Mouse (Mus musculus) cerebellum, adult 11-12 months (tissue): ENCODE measurements around the gene Phospho2.
A peak's percentile ranks its signal among the peaks of the same experiment; 100 is the strongest.
"Not testable (repeated sequence)": the region's sequence is repeated elsewhere in the genome, so short reads cannot be mapped to it uniquely, and the experiment has no call there.

ENCODE experiments used
- DNase-seq: peaks from one replicate; pipeline ENCODE4 v3.0.0; 2022

Phospho2 gene

DNA sequence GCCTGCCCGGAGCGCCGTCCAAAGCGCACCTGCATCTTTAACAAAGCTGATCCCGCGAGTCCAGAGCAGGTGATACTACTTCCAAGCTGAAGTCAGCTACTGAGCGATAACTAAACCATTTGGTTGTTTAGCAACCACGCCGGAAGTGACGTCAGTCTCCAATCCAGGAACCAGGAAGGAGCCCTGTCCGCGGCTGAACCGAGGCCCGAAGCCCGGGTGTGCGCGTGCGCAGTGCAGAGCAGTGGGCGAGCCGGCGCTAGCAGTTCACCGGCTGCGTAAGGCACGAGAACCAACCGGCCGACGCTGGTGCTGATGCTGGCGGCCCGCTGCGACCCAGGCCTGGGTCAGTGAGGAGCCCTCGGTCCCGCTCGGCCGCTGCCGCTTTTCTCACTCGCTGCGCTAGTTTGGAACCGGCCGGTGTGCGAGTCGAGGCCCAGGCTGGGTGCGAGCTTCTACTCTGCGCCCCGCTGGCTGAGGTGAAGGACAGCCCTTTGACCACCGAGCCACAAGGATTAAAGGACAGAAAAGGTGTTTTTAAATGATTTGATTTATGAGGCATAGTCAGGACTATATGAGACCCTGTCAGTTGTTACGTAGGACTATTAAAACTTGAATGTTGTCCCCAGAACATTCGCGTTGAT is at the start of gene Phospho2, which contains the start of gene Ccdc173:
Phospho2 (plus strand) TSS at position 195 of the 641 bp plus-strand sequence.
Ccdc173 (minus strand) TSS at position 147 of the 641 bp plus-strand sequence.
- peak; percentile 98 for DNase-seq

DNA sequence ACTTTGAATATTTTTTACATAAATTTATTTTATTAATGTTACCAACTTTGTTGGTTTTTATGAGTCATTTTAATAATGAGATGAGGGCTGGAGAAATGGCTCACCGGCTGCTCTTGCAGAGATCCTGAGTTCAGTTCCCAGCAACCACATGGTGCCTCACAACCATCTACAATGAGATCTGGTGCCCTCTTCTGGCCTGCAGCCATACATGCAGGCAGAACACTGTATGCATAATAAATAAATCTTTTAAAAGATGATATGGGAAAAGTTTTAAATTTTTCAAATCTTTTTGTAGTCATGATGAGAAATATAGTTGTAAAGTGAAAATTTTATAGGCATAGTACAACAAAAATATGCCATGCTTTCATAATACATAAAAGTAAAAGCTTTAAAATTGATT is 44.3 kb upstream of the Phospho2 start:
- DNase-seq = no peak

DNA sequence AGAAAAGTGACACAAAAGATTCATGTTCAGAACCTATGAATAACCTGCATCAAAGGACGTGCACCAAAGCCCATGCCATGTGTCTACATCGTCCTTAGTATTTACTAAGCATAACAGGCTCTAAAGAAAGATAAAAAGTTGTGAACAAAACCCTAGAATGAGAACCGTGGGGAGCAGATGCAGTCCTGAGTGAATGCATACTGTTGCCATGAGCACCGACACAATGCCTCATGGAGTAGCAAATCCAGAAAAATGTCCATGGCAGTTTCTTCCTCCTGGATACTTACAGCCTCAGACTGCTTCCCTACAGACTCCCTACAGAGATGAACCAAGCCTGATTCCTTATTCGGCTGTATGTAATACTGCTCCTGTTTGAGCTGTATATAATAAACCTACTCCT is 28.4 kb upstream of the Phospho2 start:
- no peak for DNase-seq

DNA sequence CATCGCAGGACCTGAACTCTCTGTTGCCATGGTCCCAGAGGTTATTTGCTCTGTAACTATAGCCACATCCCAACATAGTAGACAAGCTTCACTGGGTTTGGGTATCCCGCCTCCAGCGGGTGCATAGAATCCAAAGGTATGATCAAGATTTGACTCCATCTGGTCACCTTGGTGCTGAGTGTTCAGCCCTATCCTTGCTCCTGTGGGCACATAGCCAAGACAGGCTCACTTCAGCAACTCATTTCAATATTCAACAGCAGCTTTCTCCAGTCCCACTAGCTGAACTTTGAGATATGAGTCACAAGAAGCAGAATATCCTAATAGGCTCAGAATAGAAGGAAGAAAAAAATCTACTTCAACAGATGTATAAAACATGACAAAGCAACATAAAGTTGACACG is 26.1 kb upstream of the Phospho2 start:
- DNase-seq = no peak

DNA sequence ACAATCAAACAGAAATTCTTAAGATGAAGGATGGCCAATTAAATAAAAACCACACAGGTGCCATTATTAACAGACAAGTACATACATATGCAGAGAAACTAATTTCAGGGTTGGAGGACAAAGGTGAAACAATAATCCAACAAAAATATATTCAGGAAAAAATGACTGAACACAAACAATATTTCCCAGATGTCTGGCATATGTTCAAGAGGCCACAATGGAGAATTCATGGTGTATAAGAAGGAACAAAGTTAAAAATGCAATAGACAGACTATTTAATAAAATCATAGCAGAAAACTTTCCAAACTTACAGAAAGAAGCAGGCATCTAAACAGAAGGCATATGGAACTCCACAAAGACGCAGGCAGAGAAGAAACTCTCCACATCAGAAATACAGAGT is 24.7 kb upstream of the Phospho2 start:
- DNase-seq = no peak

DNA sequence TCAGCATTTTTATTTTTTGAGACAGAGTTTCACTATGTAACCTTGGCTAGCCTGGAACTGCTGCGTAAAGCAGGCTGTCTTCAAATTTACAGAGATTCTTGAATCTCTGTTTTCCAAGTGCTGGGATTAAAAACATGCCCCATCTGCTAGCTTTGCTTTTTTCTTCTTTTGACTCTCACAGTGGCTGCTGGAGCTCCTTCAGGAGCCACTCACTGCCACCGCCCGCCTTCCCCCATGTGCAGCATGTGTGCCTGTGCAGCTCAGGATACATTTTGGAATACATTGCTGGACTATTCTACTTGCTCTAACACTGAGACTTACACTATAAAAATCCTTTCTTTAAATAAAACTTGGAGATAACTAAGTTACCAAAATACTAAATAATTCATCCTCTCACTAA is 16.1 kb upstream of the Phospho2 start:
- no peak for DNase-seq

DNA sequence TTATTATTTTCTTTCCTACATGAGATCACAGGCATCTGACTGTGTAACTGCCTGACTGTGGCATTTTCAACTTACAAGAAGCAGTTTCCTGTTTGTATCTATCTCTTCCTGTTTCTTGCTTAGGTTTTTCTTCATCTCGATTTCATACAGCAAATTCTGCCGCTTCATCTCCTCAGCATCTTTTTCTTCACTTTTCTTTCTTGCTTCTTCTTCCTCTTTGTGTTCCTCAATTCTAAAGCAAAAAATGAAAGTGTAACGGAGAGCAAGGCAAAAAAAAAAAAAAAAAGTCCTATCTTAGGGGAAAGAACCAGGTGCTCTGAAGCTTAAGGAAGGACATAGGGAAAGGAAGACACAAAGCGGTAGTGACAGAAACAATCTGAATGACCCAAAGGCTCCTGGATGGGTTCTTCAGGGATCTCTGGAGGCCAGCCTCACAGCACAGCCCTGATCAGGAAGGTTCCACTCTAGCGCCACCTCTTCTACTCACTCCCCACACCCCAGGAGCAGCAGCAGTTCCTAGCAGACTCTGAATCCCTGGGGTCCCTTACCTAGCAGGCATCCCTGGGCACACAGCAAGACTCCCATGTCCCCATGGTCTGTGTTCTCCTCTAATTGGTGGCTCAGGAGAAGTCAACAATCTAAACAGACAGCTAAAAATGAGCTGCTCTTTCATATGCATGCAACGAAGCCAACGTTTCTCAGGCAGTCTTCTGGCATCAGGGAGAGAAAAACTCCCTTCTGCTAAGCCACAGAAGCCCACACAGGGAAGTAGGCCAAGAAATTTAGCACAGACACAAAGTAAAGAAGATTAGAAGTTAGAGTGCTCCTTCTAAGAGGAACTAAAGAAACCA is 11.2 kb upstream of the Phospho2 start:
- no peak for DNase-seq

DNA sequence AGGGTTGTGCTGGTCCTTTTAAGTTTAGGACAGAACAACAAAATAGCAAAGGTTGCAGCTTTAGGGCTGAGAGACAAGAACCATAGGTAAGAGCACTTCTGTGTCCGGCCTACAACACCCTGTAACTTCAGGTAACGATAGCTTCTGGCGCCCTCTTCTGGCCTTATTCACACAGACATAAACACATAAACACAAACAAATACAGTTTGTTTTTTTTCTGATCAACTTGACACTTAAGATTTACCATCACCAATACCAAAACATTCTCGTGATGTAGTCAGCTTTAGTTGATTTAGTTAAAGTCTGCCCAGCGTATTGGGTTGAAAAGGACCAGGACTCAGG is 10.6 kb upstream of the Phospho2 start:
- no peak for DNase-seq

DNA sequence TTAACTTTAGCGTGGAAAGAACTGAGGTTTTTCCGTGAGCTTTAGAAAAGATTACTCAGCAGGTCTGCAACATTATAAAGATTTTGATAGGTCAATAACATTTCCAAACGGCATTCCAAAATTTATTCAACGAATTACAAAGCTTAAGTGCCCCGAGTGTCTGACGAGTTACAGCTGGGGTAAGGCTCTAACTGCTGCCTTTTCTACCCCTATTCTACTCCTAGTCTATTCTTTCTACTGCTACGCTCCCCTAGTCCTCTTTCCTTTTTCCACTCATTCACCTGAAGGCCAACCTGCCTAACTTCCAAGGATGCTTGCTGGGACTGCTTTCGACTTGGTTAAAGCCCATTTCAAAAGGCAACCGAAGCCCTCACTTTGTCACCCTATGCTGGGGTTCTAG is 449 bp upstream of the Phospho2 start:
- DNase-seq = no peak

DNA sequence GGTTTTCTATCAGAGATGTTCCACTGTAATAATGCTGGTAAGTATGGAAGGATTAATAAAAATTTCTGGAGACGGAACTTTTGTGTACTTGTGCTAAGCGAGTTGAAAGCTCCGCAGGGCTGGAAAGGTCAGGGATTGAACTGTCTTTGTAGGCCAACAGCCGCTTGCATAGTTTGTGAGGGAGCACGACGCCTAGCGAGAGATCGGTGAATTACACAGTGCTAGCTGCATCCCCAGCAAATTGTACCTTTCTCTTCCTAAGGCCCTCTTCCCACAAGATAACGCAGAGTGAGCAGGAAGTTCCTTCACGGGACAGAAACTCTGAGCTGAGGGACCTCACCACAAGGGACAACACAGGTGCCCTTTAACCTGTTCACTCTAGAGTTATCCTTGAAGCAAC is 862 bp downstream of the Phospho2 start:
- peak; percentile 76 for DNase-seq

DNA sequence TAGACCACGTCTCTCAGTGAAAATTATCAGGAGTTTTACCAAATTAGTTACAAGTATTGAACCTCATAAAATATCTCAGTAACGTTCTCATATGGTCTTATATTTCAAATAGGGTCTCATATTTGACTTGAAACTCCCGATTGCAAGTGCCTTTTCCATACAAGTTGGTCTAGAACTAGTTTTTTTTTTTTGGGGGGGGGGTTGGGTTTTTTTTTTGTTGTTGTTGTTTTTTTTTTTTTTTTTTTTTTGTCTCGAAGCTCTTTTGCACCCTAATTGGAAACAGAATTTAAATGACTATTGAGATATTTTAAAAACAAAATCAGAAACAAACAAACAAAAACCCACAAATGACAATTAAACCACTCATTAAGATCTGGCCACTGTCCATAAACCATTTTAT is 1.3 kb downstream of the Phospho2 start:
- DNase-seq = no peak

DNA sequence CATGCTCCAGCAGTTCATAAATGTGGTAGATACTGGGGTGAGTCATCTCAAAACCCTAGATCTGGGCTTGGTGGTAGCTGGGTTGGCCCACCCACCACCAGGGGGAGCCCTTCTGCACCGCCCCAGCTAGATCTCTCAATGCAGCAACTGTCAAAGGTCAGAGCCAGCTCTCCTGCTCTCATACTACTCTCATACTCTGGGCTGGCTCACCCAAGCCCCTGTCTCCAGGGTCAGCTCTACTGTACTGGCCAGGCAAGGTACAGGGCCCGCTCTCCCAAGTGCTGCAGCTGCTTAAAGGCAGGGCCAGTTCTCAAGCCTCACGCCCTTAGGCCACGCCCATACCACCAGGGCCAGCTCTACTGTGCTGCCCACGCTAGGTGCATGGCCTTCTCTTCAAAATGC is 13.5 kb downstream of the Phospho2 start:
- DNase-seq = peak; percentile 34

DNA sequence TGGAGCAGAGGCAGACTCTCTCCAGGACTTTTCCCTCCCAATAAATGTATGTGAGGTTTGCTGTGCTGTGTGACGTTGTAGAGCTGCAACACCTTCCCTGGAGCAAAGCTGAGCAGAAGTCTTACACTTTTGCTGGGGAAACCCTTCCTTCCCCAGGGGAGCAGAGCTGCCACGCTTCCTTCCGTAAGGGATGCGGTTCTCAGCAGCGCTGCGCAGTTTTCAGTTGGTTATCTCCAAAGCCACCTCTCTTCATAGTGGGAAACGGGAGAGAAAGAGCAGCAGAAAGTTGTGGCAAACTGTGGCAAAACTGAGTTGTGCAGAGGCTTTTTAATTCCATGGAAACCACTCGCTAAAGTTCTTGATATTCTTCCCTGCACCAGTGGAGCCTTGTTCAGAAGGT is 14.3 kb downstream of the Phospho2 start:
- no peak for DNase-seq

DNA sequence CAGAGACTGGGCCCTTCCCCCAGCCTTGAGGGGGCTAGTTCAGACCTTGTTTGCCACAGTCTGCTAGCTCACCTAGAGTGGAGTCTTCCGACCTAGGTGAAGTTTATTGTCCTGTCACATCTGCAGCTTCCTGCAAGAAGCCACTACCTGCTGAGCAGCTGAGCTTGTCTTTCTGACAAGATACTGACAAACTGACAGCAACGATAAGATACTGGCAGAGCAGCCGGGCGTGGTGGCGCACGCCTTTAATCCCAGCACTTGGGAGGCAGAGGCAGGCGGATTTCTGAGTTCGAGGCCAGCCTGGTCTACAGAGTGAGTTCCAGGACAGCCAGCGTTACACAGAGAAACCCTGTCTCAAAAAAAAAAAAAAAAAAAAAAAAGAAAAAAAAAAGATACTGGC is 15.2 kb downstream of the Phospho2 start:
- not testable (repeated sequence) for DNase-seq

DNA sequence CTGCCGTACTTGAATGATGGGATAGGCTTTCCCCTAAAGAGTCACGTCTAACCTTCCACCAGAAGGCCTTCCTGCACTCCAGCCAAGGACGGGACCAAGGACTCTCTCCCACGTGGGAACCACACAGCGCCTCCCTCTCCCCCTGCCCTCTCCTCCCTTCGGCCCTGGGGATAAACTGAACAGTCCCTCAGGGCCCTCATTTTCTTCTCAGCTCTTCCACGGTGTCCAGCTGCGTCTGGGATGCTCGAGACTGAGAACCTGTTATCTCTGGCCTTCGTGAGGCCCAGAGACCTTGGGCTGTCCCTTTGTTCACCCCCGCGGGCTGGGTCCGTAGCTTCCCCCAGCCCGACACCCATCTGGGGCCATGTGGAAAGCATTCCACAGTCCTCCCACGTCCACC is 20.7 kb downstream of the Phospho2 start:
- no peak for DNase-seq

DNA sequence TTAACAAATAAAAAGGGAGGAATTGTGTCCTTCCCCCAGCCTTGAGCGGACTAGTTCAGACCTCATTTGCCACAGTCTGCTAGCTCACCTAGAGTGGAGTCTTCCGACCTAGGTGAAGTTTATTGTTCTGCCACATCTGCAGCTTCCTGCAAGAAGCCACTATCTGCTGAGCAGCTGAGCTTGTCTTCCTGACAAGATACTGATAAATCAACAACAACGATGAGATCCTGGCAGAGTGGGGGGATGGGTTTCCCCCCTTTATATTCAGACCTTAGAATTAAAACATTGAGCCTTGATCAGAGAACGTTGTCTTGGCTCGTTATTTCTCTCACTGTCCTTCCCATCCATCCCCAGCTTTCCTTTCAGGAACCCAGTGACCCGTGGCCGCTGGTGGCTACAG is 21.9 kb downstream of the Phospho2 start:
- not testable (repeated sequence) for DNase-seq

DNA sequence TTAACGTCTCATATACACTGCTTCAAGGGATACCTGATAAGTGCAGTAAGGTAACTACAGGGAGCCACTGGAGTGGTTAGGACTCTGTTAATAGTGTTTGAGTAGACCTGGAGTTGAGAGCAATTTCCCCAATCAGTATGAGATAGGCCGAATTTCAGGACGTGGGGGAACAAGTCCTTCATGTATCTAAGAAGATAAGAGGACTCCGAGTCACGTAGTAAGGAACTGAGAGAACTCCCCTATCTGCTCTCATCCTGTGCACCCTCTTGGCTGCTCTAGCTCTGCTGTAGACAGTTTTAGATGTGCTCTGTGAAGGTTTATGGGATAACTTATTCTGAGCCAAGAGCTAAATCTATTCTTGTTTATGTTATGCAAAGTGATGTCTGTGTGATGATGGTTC is 27.2 kb downstream of the Phospho2 start:
- no peak for DNase-seq

DNA sequence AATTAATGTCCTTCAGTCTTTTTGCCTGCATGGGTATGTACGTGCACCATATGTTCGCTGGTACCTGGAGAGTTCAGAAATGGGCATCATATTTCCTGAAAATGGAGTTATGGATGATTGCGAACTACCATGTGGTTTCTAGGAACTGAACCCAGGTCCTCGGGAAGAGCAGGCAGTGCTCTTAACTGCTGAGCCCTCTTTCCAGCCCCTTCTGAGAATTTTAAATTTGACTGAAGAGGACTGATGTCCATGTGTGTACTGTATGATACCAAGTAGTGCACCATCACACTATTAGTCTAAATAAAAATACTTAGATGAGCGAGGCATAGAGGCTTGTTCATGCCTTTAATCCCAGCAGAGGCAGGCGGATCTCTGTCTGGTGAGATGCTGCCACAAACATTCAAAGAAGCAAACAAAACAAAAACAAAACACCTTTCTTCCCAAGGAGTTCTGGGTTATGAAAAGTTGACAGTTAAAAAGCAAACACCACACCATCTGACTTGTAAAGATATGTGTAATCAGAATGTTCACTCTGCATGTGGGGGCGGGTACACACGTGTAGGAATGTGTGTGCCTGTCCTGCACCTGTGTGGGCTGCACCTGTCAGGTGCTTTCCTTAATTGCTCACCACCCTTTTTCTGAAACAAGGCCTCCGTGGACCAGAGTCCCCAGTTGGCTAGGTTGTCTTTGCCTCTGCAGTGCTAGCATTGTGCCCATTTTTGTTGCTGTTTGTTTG is 29.1 kb downstream of the Phospho2 start:
- DNase-seq = no peak

DNA sequence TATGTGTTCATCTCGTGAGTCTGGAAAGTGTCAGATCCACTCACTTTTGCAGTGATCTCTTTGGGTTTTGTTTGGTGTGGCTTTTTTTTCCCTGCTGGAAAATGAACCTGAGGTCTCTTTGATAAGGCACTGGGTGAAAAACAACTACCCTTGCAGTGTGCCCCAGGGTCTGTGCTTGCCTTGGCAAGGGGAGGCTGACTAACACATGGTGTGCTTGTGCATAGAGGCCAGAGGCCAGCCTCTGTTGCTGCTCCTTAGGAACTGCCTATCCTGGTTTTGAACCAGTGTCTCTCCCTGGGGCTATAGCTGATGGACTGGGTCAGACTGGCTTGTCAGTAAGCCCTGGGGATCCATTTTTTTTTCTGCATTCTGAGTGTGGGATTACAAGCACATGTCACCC is 30.8 kb downstream of the Phospho2 start:
- no peak for DNase-seq

DNA sequence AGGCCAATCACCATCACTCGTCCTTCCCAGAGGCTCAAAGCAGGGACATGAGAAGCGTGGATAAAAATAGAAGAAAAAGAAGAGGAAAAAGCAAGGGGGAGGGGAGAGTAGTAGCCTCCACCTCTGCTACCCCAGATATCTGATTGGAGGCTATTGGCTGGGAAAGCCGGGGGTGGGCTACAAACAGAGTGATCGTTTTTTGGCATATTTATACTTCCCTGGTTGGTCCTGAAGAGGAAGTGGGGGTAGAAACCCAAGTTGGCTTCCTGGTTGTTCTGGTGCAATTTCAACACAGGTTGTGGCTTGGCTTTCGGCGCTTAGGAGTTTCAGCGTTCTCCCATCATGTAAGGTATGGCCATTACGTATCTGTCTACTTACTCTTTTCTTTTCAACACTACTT is 32.3 kb downstream of the Phospho2 start, which contains the start of gene Klhl23:
Klhl23 (plus strand) TSS at position 234 of the 400 bp plus-strand sequence.
- DNase-seq = peak; percentile 24

DNA sequence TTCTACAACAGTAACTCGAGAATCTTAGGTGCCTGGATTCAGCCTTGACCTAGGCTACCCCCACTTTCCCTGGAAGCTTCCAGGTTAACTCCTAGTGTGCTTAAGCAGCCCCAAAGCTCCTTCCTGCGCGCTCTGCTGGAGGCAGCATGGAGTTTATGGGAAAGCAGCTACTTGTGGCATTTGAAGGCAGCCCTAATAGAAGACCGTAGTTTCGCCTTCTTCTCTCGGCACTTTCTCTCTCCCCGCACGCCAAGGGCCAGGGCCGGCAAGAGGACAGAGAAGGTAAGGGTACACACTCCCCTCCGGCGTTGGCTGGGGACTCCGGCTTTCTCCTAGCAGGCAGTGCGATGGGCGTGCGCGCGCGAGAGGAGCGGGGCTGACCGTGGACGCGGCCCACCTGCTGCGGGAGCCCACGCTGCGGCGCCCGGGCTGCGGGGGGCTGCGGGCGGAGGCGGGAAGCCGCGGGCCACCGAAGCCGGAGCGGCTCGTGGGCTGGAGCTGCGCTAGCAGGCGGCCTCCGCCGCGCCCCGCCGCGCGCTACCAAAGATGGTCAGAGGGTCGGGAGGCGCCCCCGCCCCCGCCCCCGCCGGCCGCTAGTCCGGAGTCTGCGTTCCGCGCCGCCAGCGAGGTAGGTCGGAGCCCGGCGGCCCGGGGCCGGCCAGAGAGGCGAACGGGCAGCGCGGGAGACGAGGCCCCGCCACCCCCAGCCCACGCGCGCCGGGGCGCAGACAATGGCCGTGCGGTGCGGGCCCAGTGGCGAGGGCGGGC is 33.1 kb downstream of the Phospho2 start:
- DNase-seq = peak; percentile 60

DNA sequence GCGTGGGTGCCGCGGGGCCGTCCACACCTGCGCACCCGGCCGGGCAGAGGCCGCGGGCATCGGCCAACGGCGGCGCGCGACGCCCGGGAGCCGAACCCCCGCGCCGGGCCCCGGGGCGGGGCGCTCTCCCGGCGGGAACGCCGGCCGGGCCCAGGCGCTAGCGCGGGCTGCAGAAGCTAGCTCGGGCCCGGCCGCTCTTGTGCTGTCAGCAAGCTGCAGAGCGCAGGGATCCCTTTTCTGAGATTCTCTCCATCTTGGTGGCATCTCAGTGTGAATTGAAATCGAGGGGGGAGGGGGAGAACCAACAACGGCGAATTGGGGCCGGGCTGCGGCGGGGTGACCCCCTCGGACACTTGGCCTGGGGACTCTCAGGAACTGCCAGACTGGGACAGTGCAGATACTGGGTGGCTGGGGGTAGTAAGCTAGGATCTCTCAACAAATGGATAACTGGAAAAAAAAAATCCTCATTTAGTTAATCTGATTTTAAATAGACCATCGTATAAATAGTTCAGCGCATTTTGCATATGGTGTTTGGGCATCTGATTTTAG is 33.8 kb downstream of the Phospho2 start:
- peak; percentile 59 for DNase-seq

DNA sequence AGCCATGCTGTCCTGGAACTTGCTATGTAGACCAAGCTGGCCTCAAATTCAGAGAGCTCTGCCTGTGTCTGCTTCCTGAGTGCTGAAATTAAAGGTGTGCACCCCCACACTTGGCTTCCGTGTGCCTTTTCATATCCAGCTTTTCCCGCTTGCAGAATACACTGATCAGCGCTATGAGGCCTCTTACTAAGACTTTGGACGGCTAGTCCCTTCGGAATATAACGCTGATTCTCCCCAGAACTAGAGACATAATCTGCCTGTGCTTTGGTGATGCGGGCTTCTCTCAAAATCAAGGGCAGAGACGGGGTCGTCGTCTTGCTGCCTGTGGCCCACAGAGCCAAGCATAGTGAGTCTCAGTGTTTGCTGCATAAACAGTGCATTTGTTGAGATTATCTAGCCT is 36.5 kb downstream of the Phospho2 start:
- DNase-seq = peak; percentile 23
